Mouse (Mus musculus) liver, postnatal 0 days (tissue): ENCODE data around the gene Pum2.

Source experiments
- CTCF ChIP-seq: sonication (generic); IDR thresholded peaks from 2 replicates; pipeline ENCODE4 v1.5.1; 2016; ENCODE audit warnings: antibody characterized with exemption, low read depth
- EP300 ChIP-seq: IDR thresholded peaks from 2 replicates; pipeline ENCODE4 v1.6.1; 2016; ENCODE audit warnings: antibody characterized with exemption, low read depth, mild to moderate bottlenecking

GRCm38 (mm10) chr12:8754116-8754515 lies 80.2 kb downstream of the Pum2 start:
- TF ChIP-seq CTCF (no peak), EP300 (no peak)
